Mouse (Mus musculus) CH12.LX (cell line): ENCODE data around the gene Prdm10.

Source experiments
- CTCF ChIP-seq, 2 experiments: IDR thresholded peaks in 1 of 2; conservative IDR thresholded peaks in 1 of 2; 2 replicates each; pipeline ENCODE4 v1.5.1; 2011 to 2012; ENCODE audit warnings: low read depth in 2 of 2, low read length in 2 of 2, improper control_type of control experiment in 1 of 2, inconsistent platforms in 1 of 2, mild to moderate bottlenecking in 1 of 2, moderate library complexity in 1 of 2
- E2F4 ChIP-seq: IDR thresholded peaks from 2 replicates; pipeline ENCODE4 v1.6.1; 2011; ENCODE audit warnings: low read depth, low read length, improper control_type of control experiment; ENCODE audit not compliant: insufficient replicate concordance
- EP300 ChIP-seq: IDR thresholded peaks from 2 replicates; pipeline ENCODE4 v1.6.1; 2011; ENCODE audit warnings: low read length, improper control_type of control experiment
- ETS1 ChIP-seq: conservative IDR thresholded peaks from 2 replicates; pipeline ENCODE4 v1.6.1; 2012; ENCODE audit warnings: low read depth, mild to moderate bottlenecking, inconsistent platforms, low read length, improper control_type of control experiment, moderate library complexity
- KAT2A ChIP-seq: IDR thresholded peaks from 2 replicates; pipeline ENCODE4 v1.6.1; 2012; ENCODE audit warnings: low read length, improper control_type of control experiment, inconsistent platforms; ENCODE audit not compliant: insufficient replicate concordance
- MAX ChIP-seq: IDR thresholded peaks from 2 replicates; pipeline ENCODE4 v1.6.1; 2011; ENCODE audit warnings: low read length, improper control_type of control experiment
- MAZ ChIP-seq: IDR thresholded peaks from 2 replicates; pipeline ENCODE4 v1.6.1; 2012; ENCODE audit warnings: low read depth, mild to moderate bottlenecking, inconsistent platforms, low read length, improper control_type of control experiment, moderate library complexity
- NELFE ChIP-seq: IDR thresholded peaks from 2 replicates; pipeline ENCODE4 v1.6.1; 2011; ENCODE audit warnings: low read depth, low read length, improper control_type of control experiment
- POLR2A ChIP-seq: IDR thresholded peaks from 2 replicates; pipeline ENCODE4 v1.6.1; 2011; ENCODE audit warnings: low read depth, mild to moderate bottlenecking, improper control_type of control experiment, low read length
- RAD21 ChIP-seq: IDR thresholded peaks from 2 replicates; pipeline ENCODE4 v1.6.1; 2011; ENCODE audit warnings: low read depth, mild to moderate bottlenecking, low read length, improper control_type of control experiment, moderate library complexity
- TCF12 ChIP-seq: IDR thresholded peaks from 2 replicates; pipeline ENCODE4 v1.6.1; 2014; ENCODE audit warnings: low read depth, mild to moderate bottlenecking, inconsistent platforms, low read length, improper control_type of control experiment
- ZC3H11A ChIP-seq: IDR thresholded peaks from 2 replicates; pipeline ENCODE4 v1.6.1; 2012; ENCODE audit warnings: low read depth, mild to moderate bottlenecking, inconsistent platforms, low read length, improper control_type of control experiment
- ZKSCAN1 ChIP-seq: IDR thresholded peaks from 2 replicates; pipeline ENCODE4 v1.6.1; 2012; ENCODE audit warnings: low read depth, inconsistent platforms, low read length, improper control_type of control experiment, borderline replicate concordance
- ZMIZ1 ChIP-seq: IDR thresholded peaks from 2 replicates; pipeline ENCODE4 v1.6.1; 2012; ENCODE audit warnings: low read depth, mild to moderate bottlenecking, inconsistent platforms, low read length, improper control_type of control experiment

DNA sequence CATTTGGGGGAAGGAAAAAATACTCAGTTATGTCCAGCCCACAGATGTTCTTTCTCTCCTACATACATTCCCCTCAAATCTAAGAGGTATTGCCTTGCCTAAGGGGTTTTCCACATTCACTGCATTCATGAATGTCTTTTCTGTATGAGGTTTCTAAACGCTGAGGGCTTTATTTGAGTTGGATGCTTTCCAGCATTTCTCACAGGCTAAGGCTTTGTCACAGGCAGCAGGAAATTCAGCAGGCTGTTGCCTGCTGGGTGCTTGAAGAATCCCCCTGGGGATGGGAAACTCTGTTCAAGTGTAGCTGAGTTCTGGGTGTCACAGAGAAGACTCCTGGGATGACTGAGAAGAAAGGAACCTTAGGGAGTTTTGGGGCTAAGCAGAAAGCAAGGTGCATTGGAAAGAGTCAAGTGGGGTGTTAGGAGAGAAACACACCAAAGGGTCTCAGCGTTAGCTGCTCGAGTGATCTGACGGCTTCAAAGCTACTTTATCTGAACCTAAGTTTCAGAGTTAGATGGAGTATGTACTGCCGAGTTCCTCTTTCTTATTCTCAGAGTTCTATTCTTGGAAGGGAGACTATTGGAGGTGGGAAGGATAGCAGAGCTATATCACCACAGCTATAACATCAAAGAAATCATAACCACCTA is 14.2 kb upstream of the Prdm10 start:
- TF ChIP-seq E2F4 (no peak), MAX (no peak), NELFE (no peak), EP300 (peak; percentile 29; the same call in 1 of the 2 replicates), KAT2A (no peak), POLR2A (no peak), ZKSCAN1 (no peak), CTCF (conservative IDR thresholded peaks at IDR 0.05 in 1 of 2, IDR thresholded peaks at IDR 0.05 in 1 of 2; ENCODE audit: low read depth in 2 of 2, low read length in 2 of 2) (no peak), RAD21 (no peak), ZMIZ1 (no peak), TCF12 (no peak), ZC3H11A (no peak), MAZ (no peak), ETS1 (no peak)
